Mouse (Mus musculus): ENCODE measurements around the gene Mical3.

GRCm38 (mm10) chr6:121143439-121143838 is 12.6 kb upstream of the Mical3 start:
- TF ChIP-seq CTCF (IDR thresholded peaks at IDR 0.05; ENCODE audit: borderline replicate concordance, control insufficient read depth, extremely low read depth, insufficient read depth, low read length, poor library complexity) (no peak), POLR2A (IDR thresholded peaks at IDR 0.05; ENCODE audit: control insufficient read depth, extremely low read depth, insufficient read depth, low read length, poor library complexity) (no peak)

All from thymus, adult 2 months (tissue).